Mouse (Mus musculus) ES-E14 (cell line): ENCODE measurements around the gene Cds1.

Source experiments
- CHD2 ChIP-seq: IDR thresholded peaks from 2 replicates; pipeline ENCODE4 v1.6.1; 2014; ENCODE audit warnings: mild to moderate bottlenecking, low read depth, low read length, inconsistent platforms
- HCFC1 ChIP-seq: IDR thresholded peaks from 2 replicates; pipeline ENCODE4 v1.6.1; 2012; ENCODE audit warnings: low read length, inconsistent platforms, borderline replicate concordance; ENCODE audit not compliant: insufficient read depth
- MAFK ChIP-seq: IDR thresholded peaks from 2 replicates; pipeline ENCODE4 v1.6.1; 2014; ENCODE audit warnings: mild to moderate bottlenecking, low read depth, low read length, inconsistent platforms; ENCODE audit not compliant: insufficient read depth
- ZC3H11A ChIP-seq: IDR thresholded peaks from 2 replicates; pipeline ENCODE4 v1.6.1; 2012; ENCODE audit warnings: low read depth, mild to moderate bottlenecking, inconsistent platforms, low read length, borderline replicate concordance
- ZNF384 ChIP-seq: IDR thresholded peaks from 2 replicates; pipeline ENCODE4 v1.6.1; 2012; ENCODE audit warnings: low read depth, low read length, inconsistent platforms

GRCm38 (mm10) chr5:101821052-101821451 is 56.1 kb downstream of the Cds1 start:
- TF ChIP-seq ZNF384 (no peak), CHD2 (no peak), ZC3H11A (no peak), MAFK (no peak), HCFC1 (no peak)
